Mouse (Mus musculus): Measurements from ENCODE around the gene Slit3.

GRCm38 (mm10) chr11:35364469-35364868, 243.4 kb downstream of the Slit3 start:
- TF ChIP-seq CTCF (IDR thresholded peaks at IDR 0.05 in 2 of 3, conservative IDR thresholded peaks at IDR 0.05 in 1 of 3; ENCODE audit: control insufficient read depth in 1 of 3, insufficient read depth in 1 of 3, low read depth in 2 of 3, low read length in 3 of 3, poor library complexity in 1 of 3, severe bottlenecking in 1 of 3) (no peak), POLR2AphosphoS2 (IDR thresholded peaks at IDR 0.05; ENCODE audit: low read length) (no peak), GABPA (IDR thresholded peaks at IDR 0.05; ENCODE audit: low read depth, low read length) (no peak), MAX (IDR thresholded peaks at IDR 0.05; ENCODE audit: low read length) (no peak), ZNF384 (IDR thresholded peaks at IDR 0.05; ENCODE audit: low read depth, low read length) (no peak), CHD2 (IDR thresholded peaks at IDR 0.05; ENCODE audit: low read length) (no peak)

All from MEL (cell line).